Mouse (Mus musculus): ENCODE results near the gene Gm45808.
"Not testable (repeated sequence)": the region's sequence is repeated elsewhere in the genome, so short reads cannot be mapped to it uniquely, and the experiment has no call there.

Gene Gm45808

DNA sequence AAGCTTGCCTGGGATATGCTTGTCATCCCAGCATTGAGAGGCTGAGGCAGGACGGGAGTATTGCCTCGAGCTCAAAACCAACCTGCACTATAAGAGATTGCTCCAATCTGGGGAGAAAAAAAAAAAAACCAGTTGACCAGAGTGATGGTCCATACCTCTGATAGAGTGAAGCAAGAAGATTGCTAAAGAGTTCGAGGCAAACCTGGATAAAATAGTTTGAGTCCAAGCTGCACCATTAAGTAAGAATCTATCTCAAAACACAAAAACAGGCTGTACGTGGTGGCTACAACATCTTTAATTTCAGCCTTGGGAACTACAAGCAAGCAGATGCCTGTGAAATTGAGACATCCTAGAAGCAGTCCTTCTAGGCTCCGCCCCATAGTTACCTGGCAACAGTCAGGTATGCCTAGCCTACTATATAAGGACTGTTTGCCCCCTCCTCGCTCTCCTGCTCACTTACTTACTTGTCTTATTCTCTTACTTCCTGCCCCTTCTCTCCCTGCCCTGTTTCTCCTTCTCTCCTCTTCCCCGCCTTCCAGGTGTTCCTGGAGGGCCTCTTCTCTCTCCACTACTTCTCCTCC lies 19.4 kb downstream of the Gm45808 start:
- no peak for DNase-seq

DNA sequence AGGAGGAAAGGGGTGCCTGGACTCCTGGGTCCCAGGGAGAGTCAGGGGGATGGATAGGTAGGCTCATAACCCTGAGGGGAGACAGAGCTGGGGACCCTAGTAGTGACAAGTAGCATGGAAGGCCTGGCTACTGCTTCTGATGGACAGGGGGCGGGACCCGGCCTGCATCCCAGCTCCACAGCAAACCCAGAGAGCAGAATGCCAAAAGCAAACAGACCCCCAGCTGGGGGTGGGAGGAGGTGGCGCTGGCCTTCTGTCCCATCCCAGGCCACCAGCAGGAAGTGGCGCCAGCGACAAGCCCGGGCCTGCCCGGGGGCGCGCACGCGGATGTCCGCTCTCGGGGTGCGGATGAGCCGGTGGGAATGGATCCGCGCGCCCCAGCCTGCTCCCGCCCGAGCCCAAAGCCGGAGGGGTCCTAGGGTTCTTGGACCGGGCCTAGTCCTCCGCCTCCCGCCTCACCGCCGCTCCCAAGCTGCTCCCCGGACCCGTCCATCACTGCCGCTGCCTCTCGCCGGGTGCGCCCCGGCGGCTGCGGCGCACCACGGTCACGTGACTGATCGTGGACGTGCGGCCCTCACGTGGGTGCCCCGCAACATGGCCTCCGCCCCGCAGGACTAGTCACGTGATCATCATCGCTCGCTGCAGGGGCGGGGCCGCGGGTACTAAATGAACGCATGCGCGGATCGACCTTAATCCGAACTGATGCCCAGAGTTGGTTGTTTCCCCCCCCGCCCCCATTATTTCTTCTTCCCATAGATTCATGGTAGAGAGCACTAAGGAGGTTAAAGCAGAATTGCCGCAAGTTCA lies 20.1 kb downstream of the Gm45808 start, which contains the start of gene Bax:
Bax (minus strand) TSS at position 616 of the 807 bp plus-strand sequence.
- peak; percentile 98 for DNase-seq

DNA sequence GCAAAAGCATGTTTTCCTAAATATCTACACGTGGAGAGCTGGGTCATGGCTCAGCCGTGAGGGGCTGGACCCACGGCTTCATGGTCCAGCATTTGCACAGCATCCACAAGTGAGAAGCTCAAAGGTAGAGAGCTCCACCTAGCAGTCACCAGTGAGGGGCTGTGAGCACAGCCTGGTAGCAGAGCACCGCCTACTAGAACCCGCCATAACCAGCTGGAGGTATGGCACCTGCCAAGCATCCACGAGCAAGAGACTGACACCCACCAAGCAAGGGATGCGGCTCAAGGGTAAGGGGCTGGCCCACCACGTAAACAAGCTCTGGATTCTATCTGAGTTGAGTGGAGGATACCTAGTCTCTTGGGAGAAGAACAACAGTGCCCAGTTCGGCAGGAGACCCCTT lies 21.1 kb downstream of the Gm45808 start:
- peak in 1 of 2 experiments; percentile 42 for DNase-seq

- DNase-seq, result no peak
Measured at GRCm38 (mm10) chr7:45465112-45465511, 21.5 kb downstream of the Gm45808 start.

- DNase-seq, result no peak
Measured at GRCm38 (mm10) chr7:45463987-45464778, 22.4 kb downstream of the Gm45808 start.

DNA sequence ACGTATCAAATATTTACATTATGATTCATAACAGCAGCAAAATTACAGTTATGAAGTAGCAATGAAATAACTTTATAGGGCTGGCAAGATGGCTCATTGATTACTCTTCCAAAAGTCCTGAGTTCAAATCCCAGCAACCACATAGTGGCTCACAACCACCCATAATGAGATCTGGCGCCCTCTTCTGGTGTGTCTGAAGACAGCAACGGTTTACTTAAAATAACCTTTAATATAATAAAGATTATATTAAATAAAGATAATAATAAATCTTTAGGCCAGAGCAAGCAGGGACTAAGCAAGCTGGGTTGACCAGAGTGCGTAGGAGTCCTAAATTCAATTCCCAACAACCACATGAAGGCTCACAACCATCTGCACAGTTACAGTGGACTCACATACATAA lies 23.7 kb downstream of the Gm45808 start:
- DNase-seq, result not testable (repeated sequence)

- no peak for DNase-seq
Measured at GRCm38 (mm10) chr7:45462325-45462724, 24.3 kb downstream of the Gm45808 start.

GRCm38 (mm10) chr7:45461781-45462180 lies 24.8 kb downstream of the Gm45808 start:
- DNase-seq, result no peak

DNA sequence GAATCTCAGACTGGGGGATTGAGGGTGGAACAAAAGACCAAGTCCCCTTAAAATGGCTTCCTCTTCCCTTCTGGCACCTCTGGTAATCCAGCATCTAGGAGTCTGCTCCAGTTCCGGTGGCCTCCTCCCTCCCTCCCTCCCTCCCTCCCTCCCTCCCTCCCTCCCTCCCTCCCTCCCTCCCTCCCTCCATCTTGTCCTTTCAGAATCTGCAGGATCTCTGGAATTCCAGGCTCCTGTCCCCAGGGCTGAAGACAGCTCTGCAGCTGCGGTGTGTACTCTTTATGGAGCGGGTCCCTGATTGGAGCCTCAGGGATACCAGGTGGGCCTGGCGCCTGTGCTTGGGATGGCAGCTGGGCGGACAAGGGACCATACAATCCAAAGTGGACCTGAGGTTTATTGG lies 25.3 kb downstream of the Gm45808 start:
- DNase-seq, result peak in 1 of 2 experiments; percentile 37

- DNase-seq, result peak; percentile 75 to 84
Measured at GRCm38 (mm10) chr7:45460860-45461314, 25.7 kb downstream of the Gm45808 start.

- peak in 1 of 2 experiments; percentile 59 for DNase-seq
Measured at GRCm38 (mm10) chr7:45460377-45460776, 26.2 kb downstream of the Gm45808 start.

DNA sequence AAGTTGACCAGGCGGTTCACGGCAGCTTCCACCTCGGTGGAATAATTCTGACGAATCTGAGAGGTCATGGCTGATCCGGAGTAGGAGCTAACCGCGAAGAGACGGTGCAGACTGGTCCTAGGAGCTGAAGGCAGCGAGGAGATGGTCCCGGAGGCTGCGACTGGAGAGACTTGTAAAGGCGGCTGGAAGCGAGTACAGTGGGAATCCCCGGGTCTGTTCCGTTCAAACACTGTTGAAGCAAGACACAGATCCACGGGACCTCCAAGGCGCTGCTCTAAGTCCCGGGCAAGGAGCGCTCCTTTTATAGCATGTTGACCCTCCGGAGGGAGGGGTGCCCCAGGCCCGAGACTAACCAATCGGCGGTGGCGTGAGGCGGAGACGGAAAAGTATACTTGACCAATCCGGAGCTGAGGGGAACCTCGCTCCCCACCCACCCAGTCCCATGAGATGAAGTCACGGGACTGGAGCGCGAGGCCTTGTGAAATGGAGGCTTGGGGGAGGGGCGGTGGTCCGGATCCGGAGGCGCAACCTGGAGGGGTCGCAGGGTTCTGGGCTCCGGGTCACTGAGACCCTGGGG lies 27.0 kb downstream of the Gm45808 start, which contains the start of gene Ftl1:
Ftl1 (minus strand) TSS at position 321 of the 577 bp plus-strand sequence.
- DNase-seq, result peak; percentile 95 to 98

DNA sequence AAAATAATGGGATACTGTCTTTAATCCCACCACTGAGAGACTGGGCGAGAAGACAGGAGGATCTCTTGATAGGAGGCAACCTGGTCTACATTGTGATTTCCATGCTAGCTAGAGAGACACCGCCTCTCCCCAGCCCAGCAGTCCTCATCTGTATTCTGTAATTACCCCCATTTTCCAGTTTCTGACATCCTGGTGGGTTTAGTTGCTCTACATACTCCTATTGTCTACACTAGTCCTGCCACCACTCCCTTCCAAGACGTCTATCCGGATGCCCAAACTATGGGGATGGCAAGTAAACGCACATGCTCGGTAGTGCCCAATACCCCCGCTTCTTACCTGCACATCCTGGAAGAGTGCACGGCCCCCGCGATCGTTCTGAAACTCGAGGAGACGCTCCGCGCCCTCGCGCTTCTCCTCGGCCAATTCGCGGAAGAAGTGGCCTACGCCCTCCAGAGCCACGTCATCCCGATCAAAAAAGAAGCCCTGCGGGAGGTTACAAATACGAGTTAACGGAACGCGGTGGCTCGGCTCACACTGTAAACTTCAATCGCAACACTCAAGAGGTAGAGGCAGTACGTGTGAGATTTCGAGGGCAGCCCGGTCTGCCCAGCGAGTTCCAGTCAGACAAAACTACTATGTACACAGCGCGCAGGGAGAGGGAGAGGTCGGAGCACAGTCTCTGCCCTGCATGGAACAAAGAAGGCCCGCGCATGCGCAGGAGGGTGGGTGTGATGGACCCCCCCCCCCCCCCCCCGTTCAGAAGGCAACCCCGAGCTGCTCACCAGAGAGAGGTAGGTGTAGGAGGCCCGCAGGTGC lies 27.7 kb downstream of the Gm45808 start:
- DNase-seq, result peak; percentile 89 to 93

- DNase-seq, result peak; percentile 36 to 50
Measured at GRCm38 (mm10) chr7:45457204-45458060, 29.2 kb downstream of the Gm45808 start.

DNA sequence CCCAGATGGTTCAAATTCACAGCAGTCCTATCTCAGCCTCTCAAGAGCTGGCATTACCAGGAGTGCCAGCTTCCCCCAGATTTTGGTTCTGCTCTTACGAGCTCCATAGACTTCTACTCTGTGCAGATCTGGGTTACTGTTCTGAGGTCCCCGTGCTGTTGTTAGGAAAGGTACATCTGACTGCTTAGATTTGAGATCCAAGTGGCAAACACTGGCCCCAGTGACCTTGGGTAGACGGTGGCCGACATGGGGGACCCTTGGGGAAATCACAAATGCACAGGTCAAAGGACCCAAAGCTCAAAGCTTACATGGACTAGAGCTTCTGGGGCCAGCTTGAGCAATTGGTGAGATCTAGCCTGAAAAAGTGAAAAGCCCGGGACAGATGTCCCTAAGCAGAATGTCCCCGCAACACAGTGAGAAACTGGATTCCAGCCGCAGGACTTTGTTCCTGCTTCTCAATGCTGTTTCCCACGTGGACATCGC lies 29.8 kb downstream of the Gm45808 start:
- DNase-seq, result peak in 1 of 2 experiments; percentile 34

DNA sequence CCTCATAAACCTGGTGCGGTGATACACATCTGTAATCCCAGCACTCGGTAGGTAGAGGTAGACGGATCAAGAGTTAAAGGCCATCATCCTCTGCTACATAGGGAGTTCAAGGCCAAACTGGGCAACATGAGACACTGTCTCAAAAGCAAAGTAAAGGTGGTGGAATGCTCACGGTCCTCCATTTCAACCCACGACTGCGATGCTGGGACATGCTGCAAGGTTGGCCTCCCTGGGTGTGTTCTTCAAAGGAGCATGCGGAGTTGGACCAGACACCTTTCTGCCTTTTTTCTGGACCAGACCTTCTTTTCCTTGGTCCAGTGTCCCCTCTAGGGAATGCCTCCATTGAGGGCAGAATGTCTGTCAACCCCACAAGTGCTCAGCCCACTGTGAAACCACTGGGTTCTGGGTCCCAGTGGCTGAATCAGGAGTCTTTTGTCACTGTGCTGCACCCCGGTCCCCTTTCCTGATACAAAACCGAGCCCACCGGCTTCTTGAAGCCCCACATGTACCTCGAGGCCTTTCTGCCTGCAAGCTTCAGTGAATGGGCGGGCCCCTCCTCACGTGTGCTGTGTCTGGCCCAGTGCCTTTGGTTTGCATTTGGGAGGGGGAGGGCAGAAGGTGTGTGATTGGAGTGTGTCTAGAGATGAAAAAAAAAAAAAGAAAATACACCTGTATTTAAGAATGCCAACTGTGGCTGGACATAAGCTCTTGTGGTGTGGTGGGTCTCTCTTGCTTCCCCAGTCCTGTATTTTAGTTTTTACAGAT lies 30.5 kb downstream of the Gm45808 start:
- DNase-seq, result peak in 1 of 2 experiments; percentile 50

- no peak for DNase-seq
Measured at GRCm38 (mm10) chr7:45454971-45455370, 31.6 kb downstream of the Gm45808 start.

DNA sequence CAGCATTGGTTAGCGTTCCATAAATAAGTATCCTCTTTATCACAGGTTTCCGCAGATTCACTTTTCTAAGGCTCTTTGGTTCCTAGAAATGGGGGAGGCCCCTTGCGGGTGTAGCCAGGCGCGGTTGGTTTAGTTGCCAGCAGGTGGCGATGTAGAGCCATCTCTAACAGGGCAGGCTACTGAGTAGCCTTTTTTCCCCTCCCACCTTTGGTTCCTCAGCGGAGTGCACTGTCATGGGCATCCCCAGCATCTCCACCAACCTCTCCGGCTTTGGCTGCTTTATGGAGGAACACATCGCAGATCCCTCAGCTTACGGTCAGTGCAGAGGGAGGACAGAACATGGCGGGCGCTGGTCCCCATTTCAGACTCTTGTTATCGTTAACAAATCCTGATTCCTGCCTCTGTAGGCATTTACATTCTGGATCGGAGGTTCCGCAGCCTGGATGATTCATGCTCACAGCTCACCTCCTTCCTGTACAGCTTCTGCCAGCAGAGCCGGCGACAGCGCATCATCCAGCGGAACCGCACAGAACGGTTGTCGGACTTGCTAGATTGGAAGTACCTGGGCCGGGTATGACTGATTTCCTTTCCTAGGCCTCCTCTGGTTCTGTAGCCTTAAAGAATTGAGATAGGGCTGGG lies 35.1 kb downstream of the Gm45808 start:
- DNase-seq, result peak; percentile 92

- no peak for DNase-seq
Measured at GRCm38 (mm10) chr7:45449974-45450373, 36.6 kb downstream of the Gm45808 start.
